Mouse (Mus musculus): ENCODE results near the gene Ankrd50. TPM values are rescaled to one million over a fixed set of nuclear protein-coding genes. Genes with fewer than 3 reads are reported as not detected.

The Ankrd50 gene
- polyA plus RNA-seq, 2 experiments, result 2.0 to 2.5 TPM

DNA sequence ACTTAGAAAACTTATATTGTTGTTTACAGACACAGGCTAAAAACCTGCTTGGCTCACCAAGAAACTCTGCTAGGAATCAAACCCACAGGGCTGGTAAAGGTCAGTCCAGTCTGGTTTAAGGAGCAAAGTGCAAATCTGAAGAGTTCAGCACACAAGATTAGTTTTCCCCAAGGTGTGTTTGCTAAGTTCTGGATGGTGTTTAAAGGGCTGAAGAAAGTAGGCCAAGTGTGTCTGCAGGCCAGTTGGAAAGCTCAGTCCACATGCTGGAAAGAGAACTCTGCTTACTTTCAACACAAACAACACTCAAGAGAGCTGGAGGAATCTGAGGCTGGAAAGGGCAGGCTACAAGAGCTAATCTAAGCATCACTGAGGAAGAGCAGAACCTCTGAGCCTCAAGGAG lies 13.1 kb downstream of the Ankrd50 start:
- no peak overlapping the region for H3K27ac ChIP-seq
- DNase-seq (ENCODE audit: low read depth in 3 of 3, low spot score in 3 of 3), result no peak

DNA sequence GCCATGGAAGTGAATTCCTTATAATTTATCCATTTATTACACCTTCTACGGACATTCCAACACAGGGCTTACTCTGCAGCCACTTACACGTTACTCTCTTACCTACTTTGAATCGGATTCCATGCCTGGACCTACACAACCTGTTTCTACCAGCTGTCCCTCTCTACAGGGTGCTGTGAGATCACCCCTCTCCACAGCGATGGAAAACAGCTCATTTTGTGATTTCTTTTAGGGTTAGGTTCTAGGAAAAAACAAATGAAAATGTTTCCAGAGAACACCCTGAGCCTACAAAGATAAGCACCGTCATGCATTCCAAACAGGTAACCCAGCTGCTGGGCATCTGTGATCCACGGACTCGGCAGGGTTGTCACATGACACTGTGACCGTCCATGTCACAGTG lies 16.5 kb downstream of the Ankrd50 start:
- Histone ChIP-seq H3K9me3 (ENCODE audit: control insufficient read depth, low read length) (no peaks in the 10 kb centered on the region), H3K9ac (replicated peaks) (no peak overlapping the region), H3K36me3 (replicated peaks; ENCODE audit: control insufficient read depth, insufficient read depth, low read depth) (no peaks in the 10 kb centered on the region), H3K27me3 (ENCODE audit: control insufficient read depth, insufficient read depth, low read length) (no peaks in the 10 kb centered on the region), H3K4me2 (ENCODE audit: low read depth) (no peak overlapping the region), H3K27ac (no peak overlapping the region), H3K4me1 (replicated peaks; ENCODE audit: control insufficient read depth in 2 of 2, insufficient read depth in 2 of 2, low read length in 1 of 2) (no peaks in the 10 kb centered on the region), H3K4me3 (ENCODE audit: insufficient read depth in 1 of 2, low read depth in 2 of 2, low read length in 2 of 2) (no peak overlapping the region)
- ATAC-seq (ENCODE audit: insufficient read depth) (no peak), DNase-seq (ENCODE audit: low read depth in 3 of 3, low spot score in 3 of 3) (no peak)
- TF ChIP-seq EP300 (IDR thresholded peaks at IDR 0.05; ENCODE audit: low read depth) (no peak), CTCF (IDR thresholded peaks at IDR 0.05; ENCODE audit: low read depth) (no peak)
- WGBS (ENCODE audit: insufficient replicate concordance), result 66% methylated on average over 8 of the region's 8 CpGs

More for the DNA sequence above, 13.1 kb downstream of the Ankrd50 start:
- no peaks in the 10 kb centered on the region for H3K4me1 ChIP-seq (replicated peaks; ENCODE audit: control insufficient read depth in 2 of 2, insufficient read depth in 2 of 2, low read length in 1 of 2)
- H3K9ac ChIP-seq (replicated peaks), result no peak overlapping the region
- H3K36me3 ChIP-seq (replicated peaks; ENCODE audit: control insufficient read depth, insufficient read depth, low read depth), result no peaks in the 10 kb centered on the region
- H3K27me3 ChIP-seq (ENCODE audit: control insufficient read depth, insufficient read depth, low read length), result no peaks in the 10 kb centered on the region
- ATAC-seq (ENCODE audit: insufficient read depth), result no peak
- H3K9me3 ChIP-seq (ENCODE audit: control insufficient read depth, low read length), result no peaks in the 10 kb centered on the region
- no peak for TF ChIP-seq CTCF (IDR thresholded peaks at IDR 0.05; ENCODE audit: low read depth)
- no peak overlapping the region for H3K4me2 ChIP-seq (ENCODE audit: low read depth)
- no peak overlapping the region for H3K4me3 ChIP-seq (ENCODE audit: insufficient read depth in 1 of 2, low read depth in 2 of 2, low read length in 2 of 2)

DNA sequence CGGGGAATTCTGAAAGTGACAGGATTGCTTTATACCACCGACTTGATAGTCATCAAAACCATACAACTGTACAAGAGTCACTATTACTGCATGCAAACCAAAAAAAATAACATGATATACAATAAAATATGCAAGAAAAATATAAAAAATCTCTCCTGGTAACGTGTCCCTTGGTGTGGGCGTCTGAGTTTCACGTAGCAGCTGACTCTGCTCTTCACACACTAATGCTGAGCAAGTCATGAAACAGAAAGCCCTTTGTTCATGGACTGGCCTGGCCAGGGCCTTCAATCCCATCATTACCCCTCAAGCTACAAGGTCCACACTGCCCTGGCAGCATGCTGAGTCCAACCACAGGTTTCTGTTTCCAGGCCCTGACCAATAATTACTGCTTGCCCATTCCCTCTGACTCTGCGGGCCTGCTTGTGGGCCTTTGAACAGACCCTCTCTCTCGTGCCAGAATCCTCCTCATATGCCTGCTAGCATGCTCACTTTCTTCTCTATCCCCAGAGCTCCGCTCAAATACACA lies 17.7 kb downstream of the Ankrd50 start:
- ATAC-seq (ENCODE audit: insufficient read depth), result no peak

DNA sequence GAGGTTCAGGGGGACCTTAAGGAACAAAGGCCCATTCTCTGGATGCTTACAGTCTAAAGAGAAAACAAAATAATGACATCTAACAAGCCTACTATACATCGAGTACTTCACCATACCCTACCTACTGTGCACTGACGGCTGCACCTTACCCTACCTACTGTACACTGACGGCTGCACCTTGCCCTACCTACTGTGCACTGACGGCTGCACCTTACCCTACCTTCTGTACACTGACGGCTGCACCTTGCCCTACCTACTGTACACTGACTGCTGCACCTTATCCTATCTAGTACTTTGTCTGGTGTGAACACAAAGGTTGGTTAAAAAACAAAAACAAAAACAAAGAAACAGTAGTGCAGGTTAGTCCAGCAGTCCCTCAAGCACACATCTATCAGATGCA lies 18.5 kb downstream of the Ankrd50 start:
- Histone ChIP-seq H3K9me3 (ENCODE audit: control insufficient read depth, low read length) (no peaks in the 10 kb centered on the region), H3K4me2 (ENCODE audit: low read depth) (no peak overlapping the region), H3K27me3 (ENCODE audit: control insufficient read depth, insufficient read depth, low read length) (no peaks in the 10 kb centered on the region), H3K27ac (no peak overlapping the region), H3K4me1 (replicated peaks; ENCODE audit: control insufficient read depth in 2 of 2, insufficient read depth in 2 of 2, low read length in 1 of 2) (no peaks in the 10 kb centered on the region), H3K9ac (replicated peaks) (no peak overlapping the region), H3K4me3 (ENCODE audit: insufficient read depth in 1 of 2, low read depth in 2 of 2, low read length in 2 of 2) (no peak overlapping the region), H3K36me3 (replicated peaks; ENCODE audit: control insufficient read depth, insufficient read depth, low read depth) (no peaks in the 10 kb centered on the region)
- no peak for TF ChIP-seq CTCF (IDR thresholded peaks at IDR 0.05; ENCODE audit: low read depth)
- TF ChIP-seq EP300 (IDR thresholded peaks at IDR 0.05; ENCODE audit: low read depth), result no peak
- 64% methylated on average over 5 of the region's 5 CpGs for WGBS (ENCODE audit: insufficient replicate concordance)
- ATAC-seq (ENCODE audit: insufficient read depth), result no peak
- DNase-seq (ENCODE audit: low read depth in 3 of 3, low spot score in 3 of 3), result no peak

More for the DNA sequence above, 17.7 kb downstream of the Ankrd50 start:
- Histone ChIP-seq H3K36me3 (replicated peaks; ENCODE audit: control insufficient read depth, insufficient read depth, low read depth) (no peaks in the 10 kb centered on the region), H3K27ac (no peak overlapping the region), H3K4me1 (replicated peaks; ENCODE audit: control insufficient read depth in 2 of 2, insufficient read depth in 2 of 2, low read length in 1 of 2) (no peaks in the 10 kb centered on the region), H3K9me3 (ENCODE audit: control insufficient read depth, low read length) (no peaks in the 10 kb centered on the region), H3K4me3 (ENCODE audit: insufficient read depth in 1 of 2, low read depth in 2 of 2, low read length in 2 of 2) (no peak overlapping the region), H3K9ac (replicated peaks) (no peak overlapping the region), H3K4me2 (ENCODE audit: low read depth) (no peak overlapping the region), H3K27me3 (ENCODE audit: control insufficient read depth, insufficient read depth, low read length) (no peaks in the 10 kb centered on the region)
- 64% methylated on average over 8 of the region's 8 CpGs for WGBS (ENCODE audit: insufficient replicate concordance)
- TF ChIP-seq EP300 (IDR thresholded peaks at IDR 0.05; ENCODE audit: low read depth) (no peak), CTCF (IDR thresholded peaks at IDR 0.05; ENCODE audit: low read depth) (no peak)
- DNase-seq (ENCODE audit: low read depth in 3 of 3, low spot score in 3 of 3), result no peak

- DNase-seq (ENCODE audit: low read depth in 3 of 3, low spot score in 3 of 3), result no peak
- Histone ChIP-seq H3K36me3 (replicated peaks; ENCODE audit: control insufficient read depth, insufficient read depth, low read depth) (no peaks in the 10 kb centered on the region), H3K27ac (no peak overlapping the region), H3K27me3 (ENCODE audit: control insufficient read depth, insufficient read depth, low read length) (no peaks in the 10 kb centered on the region), H3K9me3 (ENCODE audit: control insufficient read depth, low read length) (no peaks in the 10 kb centered on the region), H3K4me2 (ENCODE audit: low read depth) (no peak overlapping the region), H3K4me3 (ENCODE audit: insufficient read depth in 1 of 2, low read depth in 2 of 2, low read length in 2 of 2) (no peak overlapping the region), H3K4me1 (replicated peaks; ENCODE audit: control insufficient read depth in 2 of 2, insufficient read depth in 2 of 2, low read length in 1 of 2) (no peaks in the 10 kb centered on the region), H3K9ac (replicated peaks) (no peak overlapping the region)
- ATAC-seq (ENCODE audit: insufficient read depth), result no peak
- 80% methylated on average over 2 of the region's 2 CpGs for WGBS (ENCODE audit: insufficient replicate concordance)
- TF ChIP-seq EP300 (IDR thresholded peaks at IDR 0.05; ENCODE audit: low read depth) (no peak), CTCF (IDR thresholded peaks at IDR 0.05; ENCODE audit: low read depth) (no peak)
These were observed 21.5 kb downstream of the Ankrd50 start for GRCm38 (mm10) chr3:38463149-38463548.
